Mouse (Mus musculus) forebrain, postnatal 0 days (tissue): Measurements from ENCODE around the gene Hoxc4. TPM values are rescaled to one million over a fixed set of nuclear protein-coding genes. Genes with fewer than 3 reads are reported as not detected.
A peak's percentile ranks its signal among the peaks of the same experiment; 100 is the strongest.

Experiments
- ATAC-seq: fragments of 200-750 bp; cut with Nextera tagmentation; 2 replicates; pipeline ENCODE4 v1.8.0; 2017; ENCODE audit warnings: mild to moderate bottlenecking, moderate library complexity
- DNase-seq: peaks from one replicate; pipeline ENCODE4 v3.0.0-alpha.2; 2015
- H3K27ac ChIP-seq: fragments of 300-500 bp; sonication (generic); 2 replicates; pipeline ENCODE4 v1.5.1; 2014; ENCODE audit warnings: low read depth, mild to moderate bottlenecking, antibody characterized with exemption, low read length, moderate library complexity, mixed read lengths
- H3K27me3 ChIP-seq: fragments of 300-500 bp; sonication (generic); 2 replicates; pipeline ENCODE4 v1.6.1; 2014; ENCODE audit warnings: mild to moderate bottlenecking, low read length, mixed read lengths; ENCODE audit not compliant: insufficient read depth
- H3K36me3 ChIP-seq: fragments of 300-500 bp; sonication (generic); 2 replicates; pipeline ENCODE4 v1.6.1; 2014; ENCODE audit warnings: mild to moderate bottlenecking, moderate library complexity; ENCODE audit not compliant: insufficient read depth
- H3K4me1 ChIP-seq: fragments of 300-500 bp; sonication (generic); 2 replicates; pipeline ENCODE4 v1.6.1; 2014; ENCODE audit warnings: antibody characterized with exemption; ENCODE audit not compliant: insufficient read depth
- H3K4me2 ChIP-seq: fragments of 300-500 bp; sonication (generic); 2 replicates; pipeline ENCODE4 v1.6.1; 2014; ENCODE audit warnings: low read depth, mild to moderate bottlenecking, moderate library complexity
- H3K4me3 ChIP-seq: fragments of 300-500 bp; sonication (generic); 2 replicates; pipeline ENCODE4 v1.5.1; 2014; ENCODE audit warnings: low read depth, low read length, mixed read lengths
- H3K9ac ChIP-seq: fragments of 300-500 bp; sonication (generic); 2 replicates; pipeline ENCODE4 v1.6.1; 2014; ENCODE audit warnings: mild to moderate bottlenecking
- H3K9me3 ChIP-seq: fragments of 300-500 bp; sonication (generic); 2 replicates; pipeline ENCODE4 v1.6.1; 2016; ENCODE audit warnings: low read length
- CTCF ChIP-seq: sonication (generic); IDR thresholded peaks from 2 replicates; pipeline ENCODE4 v1.5.1; 2016; ENCODE audit warnings: antibody characterized with exemption, control low read depth, low read depth
- whole genome bisulfite sequencing: fragments of 180-500 bp; shearing (Covaris S2); extraction: QIAGEN DNeasy Blood & Tissue Kit; methylation state at CpG from one replicate; pipeline ENCODE4 v1.1.7; 2014; 5-methylcytosine and 5-hydroxymethylcytosine counted together
- microRNA counts: library from miRNA; unstranded; fragments of <30 nt; microRNA quantifications from one replicate; lab custom pipeline; 2015
- microRNA-seq, 2 experiments: library from miRNA; unstranded; fragments of <30 nt; microRNA quantifications; one replicate each; pipeline ENCODE4; 2016
- polyA plus RNA-seq: library from polyadenylated mRNA; unstranded; fragments of >200 nt; fragmentation: Nextera tagmentation; extraction: Ambion mirVana; gene quantifications from 2 replicates; pipeline ENCODE4 v1.2.1, GENCODE M21; 2015
- total RNA-seq: library from RNA; depleted of rRNA; stranded (reverse); fragments of >200 nt; gene quantifications from 2 replicates; pipeline ENCODE4 v1.2.3, GENCODE M21; 2014; rRNA removed

Hoxc4 gene
- total and polyA plus RNA-seq, 2 experiments from 2014 or later, result not detected

- ATAC-seq, result peak; percentile 59; the same call in 1 of the 2 replicates
- no peak for TF ChIP-seq CTCF
- Histone ChIP-seq H3K36me3 (no peaks in the 10 kb centered on the region), H3K4me3 (peak overlapping the region; percentile 29), H3K4me2 (peak overlapping the region; percentile 57), H3K9me3 (no peaks in the 10 kb centered on the region), H3K4me1 (peaks cover 10% of the 10 kb centered on the region), H3K27me3 (peaks cover 55% of the 10 kb centered on the region), H3K9ac (0 out of 2 replicates have a peak overlapping the region, but pooled peaks have one; percentile 18), H3K27ac (no peak overlapping the region)
- WGBS, result under 1% methylated on average over 61 of the region's 61 CpGs
- DNase-seq, result peak; percentile 35
These were observed 67.3 kb downstream of the Hoxc4 start for GRCm38 (mm10) chr15:103085831-103086671.

MicroRNA genes within 50 kb of the gene (microRNA counts, 519-probe panel; counts per million panel counts)
- microRNA mmu-miR-615-3p (lab: Ali Mortazavi, UCI) (not detected), microRNA mmu-miR-615-5p (lab: Ali Mortazavi, UCI) (not detected)

Small RNA genes within 50 kb of the gene (microRNA-seq; reads per million reads assigned to microRNA genes)
- 0 to 1.7 reads per million in 2 experiments for gene Mir196a-2
- 4.3 to 7.0 reads per million in 2 experiments for gene Mir615

Other genes starting within 250 kb of the Hoxc4 start
- gene Hoxc13, start 97.8 kb upstream of the Hoxc4 start, total RNA-seq, result not detected in 2 replicates
- not detected in 2 replicates for gene Hoxc13, start 97.8 kb upstream of the Hoxc4 start, polyA plus RNA-seq
- gene Hoxc12, start 82.2 kb upstream of the Hoxc4 start, total RNA-seq, result not detected in 2 replicates
- not detected in 2 replicates for gene Hoxc12, start 82.2 kb upstream of the Hoxc4 start, polyA plus RNA-seq
- not detected in 2 replicates for gene Hoxc11, start 64.5 kb upstream of the Hoxc4 start, total RNA-seq
- gene Hoxc11, start 64.5 kb upstream of the Hoxc4 start, polyA plus RNA-seq, result not detected in 2 replicates
- gene Hoxc10, start 52.1 kb upstream of the Hoxc4 start, total RNA-seq, result not detected in 2 replicates
- gene Hoxc10, start 52.1 kb upstream of the Hoxc4 start, polyA plus RNA-seq, result not detected in 2 replicates
- not detected in 2 replicates for gene Hoxc5, start 51.5 kb upstream of the Hoxc4 start, total RNA-seq
- gene Hoxc5, start 51.5 kb upstream of the Hoxc4 start, polyA plus RNA-seq, result not detected in 2 replicates
- not detected in 2 replicates for gene Hoxc9, start 42.5 kb upstream of the Hoxc4 start, total RNA-seq
- not detected in 2 replicates for gene Hoxc9, start 42.5 kb upstream of the Hoxc4 start, polyA plus RNA-seq
- gene Hoxc8, start 28.3 kb upstream of the Hoxc4 start, total RNA-seq, result not detected in 2 replicates
- not detected in 2 replicates for gene Hoxc8, start 28.3 kb upstream of the Hoxc4 start, polyA plus RNA-seq
- gene Hoxc6, start 20.7 kb upstream of the Hoxc4 start, total RNA-seq, result not detected in 2 replicates
- gene Hoxc6, start 20.7 kb upstream of the Hoxc4 start, polyA plus RNA-seq, result not detected in 2 replicates
- gene Smug1, start 148.2 kb downstream of the Hoxc4 start, total RNA-seq, result 34.0 and 34.4 TPM in 2 replicates
- gene Smug1, start 148.2 kb downstream of the Hoxc4 start, polyA plus RNA-seq, result 14.6 and 18.5 TPM in 2 replicates
- gene Cbx5, start 220.9 kb downstream of the Hoxc4 start, total RNA-seq, result 139 and 181 TPM in 2 replicates
- gene Cbx5, start 220.9 kb downstream of the Hoxc4 start, polyA plus RNA-seq, result 74.1 and 90.4 TPM in 2 replicates
- 205 and 270 TPM in 2 replicates for gene Hnrnpa1, start 221.5 kb downstream of the Hoxc4 start, total RNA-seq
- gene Hnrnpa1, start 221.5 kb downstream of the Hoxc4 start, polyA plus RNA-seq, result 653 and 670 TPM in 2 replicates
- gene Nfe2, start 239.5 kb downstream of the Hoxc4 start, total RNA-seq, result 0.85 and 1.6 TPM in 2 replicates
- 0.30 and 0.34 TPM in 2 replicates for gene Nfe2, start 239.5 kb downstream of the Hoxc4 start, polyA plus RNA-seq